Mouse (Mus musculus): ENCODE measurements around the gene Ranbp17. TPM values are rescaled to one million over a fixed set of nuclear protein-coding genes. Genes with fewer than 3 reads are reported as not detected.

Ranbp17 gene
- total RNA-seq, 1 experiment from 2014 or later = not detected

DNA sequence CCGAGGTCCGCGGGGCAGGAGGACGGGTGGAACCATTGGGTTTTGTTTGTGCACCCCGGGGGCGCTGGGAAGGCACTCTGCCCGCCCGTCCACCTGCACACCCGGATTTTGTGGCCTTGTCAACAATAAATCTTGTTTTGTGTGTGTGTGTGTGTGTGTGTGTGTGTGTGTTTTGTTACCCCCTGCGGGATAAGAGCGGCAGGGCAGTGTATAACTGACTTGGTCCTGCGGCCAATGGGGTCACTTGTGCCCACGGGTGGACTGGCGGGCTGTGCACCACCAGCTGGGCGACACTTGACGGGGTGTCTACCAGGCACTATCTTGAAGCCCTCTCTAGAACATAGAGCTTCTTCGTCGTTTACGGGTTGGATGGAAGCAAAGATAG lies 311.9 kb downstream of the Ranbp17 start:
- no peak for ATAC-seq (ENCODE audit: extremely low read depth, insufficient number of reproducible peaks, low FRiP score, poor library complexity, severe bottlenecking)

DNA sequence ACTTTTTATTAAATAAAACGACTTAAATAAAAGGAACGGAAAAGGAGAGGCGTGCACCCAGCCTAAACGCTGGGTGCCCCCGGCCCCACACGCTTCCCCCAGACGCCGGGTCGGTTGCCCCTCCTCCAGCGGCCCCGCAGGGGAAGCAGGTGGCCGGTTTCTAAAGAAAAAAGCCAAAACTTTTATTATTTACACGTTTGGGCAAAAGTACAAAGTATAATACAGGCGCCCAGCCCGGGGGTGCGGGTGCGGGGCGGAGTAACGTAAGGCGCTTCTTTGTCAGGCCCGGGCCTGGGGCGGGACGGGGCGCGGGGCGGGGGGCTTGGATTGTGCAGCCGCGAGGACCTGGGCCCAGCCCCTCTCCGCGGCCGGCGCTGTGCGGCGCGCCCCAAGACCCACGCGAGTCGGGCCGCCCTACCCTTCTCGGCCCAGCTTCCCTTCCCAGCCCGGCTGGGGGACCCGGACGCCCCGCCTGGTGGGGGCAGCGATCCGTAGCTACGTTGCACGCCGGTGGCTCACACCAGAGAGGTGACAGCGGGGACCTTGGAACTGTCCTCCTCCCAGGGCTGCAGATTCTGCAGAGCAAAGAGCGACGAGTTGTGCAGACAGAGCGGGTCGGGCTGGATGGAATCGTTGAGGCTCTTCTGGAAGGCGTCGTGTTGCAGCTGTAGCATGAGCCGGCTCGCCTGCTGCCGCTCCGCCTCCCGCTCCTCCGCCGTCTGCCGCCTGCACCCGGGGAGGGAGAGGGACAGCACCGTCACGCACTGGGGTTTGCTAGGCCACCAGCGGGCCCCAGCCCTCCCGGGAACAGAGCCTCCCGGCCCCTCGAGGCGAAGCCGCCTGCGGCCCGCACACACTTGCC lies 312.6 kb downstream of the Ranbp17 start:
- ATAC-seq (ENCODE audit: extremely low read depth, insufficient number of reproducible peaks, low FRiP score, poor library complexity, severe bottlenecking) = no peak

DNA sequence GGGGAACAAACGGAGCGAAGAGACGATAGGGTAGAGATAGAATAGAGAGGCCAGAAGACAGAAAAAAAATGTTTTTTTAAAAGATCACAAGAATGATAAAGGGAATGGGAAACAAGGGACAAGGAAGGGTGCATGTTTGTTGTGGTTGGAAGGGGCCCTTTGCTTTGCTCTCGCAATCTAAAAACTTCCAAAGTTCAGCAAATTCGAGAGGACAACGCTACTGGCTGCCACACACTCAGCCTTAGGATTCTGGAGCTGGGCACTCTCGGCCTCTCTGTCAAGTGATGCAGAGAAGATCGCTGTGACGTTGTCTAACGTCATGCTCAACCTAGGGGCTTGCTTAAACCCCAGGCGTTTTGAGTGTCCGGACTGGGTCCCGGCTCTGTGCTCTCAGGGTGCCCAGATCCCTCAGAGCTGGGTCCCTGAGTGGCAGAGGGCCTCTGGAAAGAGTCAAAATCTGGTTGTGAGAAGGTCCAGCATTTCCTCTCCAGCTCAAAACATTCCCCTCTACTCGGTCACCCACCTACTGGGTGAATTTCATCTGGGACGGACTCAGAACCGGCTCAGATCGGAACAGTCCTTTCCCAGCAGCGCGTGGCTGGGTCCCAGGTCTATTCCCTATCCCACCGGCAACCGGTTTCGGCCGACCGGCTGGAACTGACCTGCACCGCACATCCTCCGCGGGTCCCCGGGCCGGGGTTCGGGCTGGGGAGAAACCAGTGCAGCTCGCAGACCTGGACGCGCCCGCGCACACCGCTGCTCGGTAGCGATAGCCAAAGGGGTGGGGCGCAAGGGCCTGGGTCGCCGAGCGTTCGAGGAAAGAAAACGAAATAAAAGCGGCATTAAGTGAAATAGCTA lies 313.4 kb downstream of the Ranbp17 start:
- no peak for ATAC-seq (ENCODE audit: extremely low read depth, insufficient number of reproducible peaks, low FRiP score, poor library complexity, severe bottlenecking)

DNA sequence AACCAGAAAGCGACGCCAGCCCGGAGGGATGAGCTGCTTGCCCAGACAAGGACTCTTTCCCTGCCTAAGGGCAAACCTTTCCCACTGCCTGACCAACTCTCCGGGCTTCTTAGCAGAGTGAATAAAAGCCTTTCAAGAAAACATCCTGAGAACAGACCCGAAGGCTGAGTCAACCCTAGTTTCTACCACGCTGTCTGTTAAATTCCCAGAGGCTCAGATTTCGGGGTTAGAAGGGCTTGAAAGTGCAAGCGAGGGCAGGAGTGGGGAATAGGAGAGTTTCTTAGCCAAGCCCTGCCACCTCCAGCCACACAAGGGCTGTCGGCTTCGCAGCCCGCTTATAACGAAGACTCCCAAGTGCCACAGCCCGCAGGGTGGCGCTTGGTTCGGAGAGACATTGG lies 314.4 kb downstream of the Ranbp17 start:
- ATAC-seq (ENCODE audit: extremely low read depth, insufficient number of reproducible peaks, low FRiP score, poor library complexity, severe bottlenecking) = no peak

DNA sequence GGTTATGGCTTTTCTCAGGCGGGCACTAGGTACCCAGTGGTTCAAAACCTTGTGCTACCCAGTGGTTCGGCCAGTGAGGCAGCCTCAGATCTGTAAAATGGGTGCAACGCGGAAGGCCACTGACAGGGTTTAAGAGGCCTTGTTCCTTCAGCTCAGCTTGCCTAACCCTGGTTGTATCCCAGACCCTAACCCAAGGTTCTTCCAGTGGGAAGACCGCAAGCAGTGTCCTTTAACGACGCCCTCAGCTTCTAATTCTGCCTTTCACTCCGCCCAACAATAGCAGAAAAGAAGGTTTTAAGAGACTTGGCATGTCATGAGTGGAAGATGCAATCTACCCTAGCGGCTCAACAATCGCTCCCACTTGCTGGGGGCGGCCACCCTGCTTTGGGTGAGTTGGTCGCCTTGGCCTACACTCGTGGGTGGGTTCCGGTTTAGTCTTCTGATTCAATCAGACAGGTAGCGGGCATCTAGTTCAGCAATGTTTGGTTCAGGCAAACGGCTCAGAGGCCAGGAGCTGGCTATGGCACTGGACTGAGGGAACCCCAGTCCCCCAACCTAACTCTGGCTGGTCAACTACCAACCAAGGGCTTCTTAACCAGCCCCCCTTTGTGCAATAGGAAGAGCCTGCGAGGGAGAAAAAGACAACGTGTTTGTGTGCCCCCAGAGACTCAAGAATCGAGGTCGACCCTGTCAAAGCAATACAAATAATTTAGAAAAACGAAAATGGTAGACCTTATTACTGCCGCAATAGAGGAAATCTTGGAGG lies 315.0 kb downstream of the Ranbp17 start:
- ATAC-seq (ENCODE audit: extremely low read depth, insufficient number of reproducible peaks, low FRiP score, poor library complexity, severe bottlenecking) = no peak

DNA sequence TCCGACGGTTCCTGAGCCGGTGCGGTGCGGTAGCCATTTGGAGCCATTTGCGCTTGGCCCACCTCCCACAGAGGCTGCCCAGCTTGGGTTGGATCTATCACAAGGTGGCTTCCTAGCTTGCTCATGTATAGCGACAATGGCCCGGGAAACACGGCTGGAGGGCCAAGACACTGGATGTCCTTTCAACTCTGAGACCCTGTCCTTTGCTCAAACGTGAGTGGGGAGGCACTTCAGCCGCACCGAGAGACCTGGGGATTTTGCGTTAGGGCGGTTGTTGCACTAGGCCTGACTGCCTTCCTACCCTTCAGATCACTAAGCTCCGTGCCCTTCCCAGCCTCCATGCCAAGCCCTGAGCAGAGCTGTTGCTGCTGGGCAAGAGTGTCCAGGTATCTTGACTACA lies 315.9 kb downstream of the Ranbp17 start:
- ATAC-seq (ENCODE audit: extremely low read depth, insufficient number of reproducible peaks, low FRiP score, poor library complexity, severe bottlenecking) = no peak

DNA sequence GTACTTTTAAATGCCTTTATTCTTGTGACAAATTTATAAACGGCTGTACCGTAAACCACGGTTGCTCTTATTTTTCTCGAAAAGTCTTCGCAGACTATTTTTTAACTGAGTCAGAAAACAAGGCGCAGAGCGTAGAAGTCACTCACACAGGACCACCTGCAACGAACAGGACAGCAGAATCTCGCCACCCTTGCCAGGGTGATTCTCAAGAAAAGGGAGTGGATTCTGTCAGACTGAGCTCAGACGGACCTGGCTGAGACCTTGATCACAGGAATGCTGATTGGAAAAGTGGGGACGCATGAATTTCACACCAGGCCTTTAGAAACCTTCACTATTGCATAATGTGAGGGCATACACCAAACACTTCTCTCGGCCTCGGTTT lies 316.4 kb downstream of the Ranbp17 start:
- ATAC-seq (ENCODE audit: extremely low read depth, insufficient number of reproducible peaks, low FRiP score, poor library complexity, severe bottlenecking) = no peak

DNA sequence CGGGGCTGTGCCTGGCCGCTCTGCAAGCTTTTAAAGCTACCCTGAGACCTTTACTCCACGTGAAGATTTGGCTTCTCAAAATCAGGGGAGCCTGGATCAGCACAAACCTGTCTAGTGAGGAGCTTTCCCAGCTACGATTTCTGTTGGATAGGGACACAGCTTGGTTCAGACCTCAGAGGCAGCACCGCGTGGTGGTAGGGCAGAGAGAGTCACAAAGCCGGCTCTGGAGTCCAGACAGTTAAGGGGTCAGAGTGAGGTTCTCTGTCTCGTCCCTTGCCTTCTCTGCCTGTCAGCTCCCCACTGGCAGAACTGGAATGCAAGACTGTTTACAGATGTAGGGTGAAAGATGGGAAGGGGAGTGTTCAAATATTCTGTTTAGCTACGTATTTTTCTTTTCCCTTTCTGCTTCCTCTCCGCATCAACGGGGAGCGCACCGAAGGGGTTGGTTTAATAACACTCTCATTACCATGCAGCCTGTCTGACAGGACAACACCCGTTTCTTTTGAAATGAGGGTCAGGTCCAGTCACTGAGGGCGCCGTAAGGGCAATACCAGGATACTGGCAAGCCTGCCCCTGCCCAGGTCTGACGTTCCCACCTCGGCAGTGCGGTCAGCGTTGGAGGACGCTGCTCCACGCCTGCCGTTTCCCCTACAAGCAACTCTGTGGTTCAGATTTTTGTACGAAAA lies 317.0 kb downstream of the Ranbp17 start:
- ATAC-seq (ENCODE audit: extremely low read depth, insufficient number of reproducible peaks, low FRiP score, poor library complexity, severe bottlenecking) = no peak

DNA sequence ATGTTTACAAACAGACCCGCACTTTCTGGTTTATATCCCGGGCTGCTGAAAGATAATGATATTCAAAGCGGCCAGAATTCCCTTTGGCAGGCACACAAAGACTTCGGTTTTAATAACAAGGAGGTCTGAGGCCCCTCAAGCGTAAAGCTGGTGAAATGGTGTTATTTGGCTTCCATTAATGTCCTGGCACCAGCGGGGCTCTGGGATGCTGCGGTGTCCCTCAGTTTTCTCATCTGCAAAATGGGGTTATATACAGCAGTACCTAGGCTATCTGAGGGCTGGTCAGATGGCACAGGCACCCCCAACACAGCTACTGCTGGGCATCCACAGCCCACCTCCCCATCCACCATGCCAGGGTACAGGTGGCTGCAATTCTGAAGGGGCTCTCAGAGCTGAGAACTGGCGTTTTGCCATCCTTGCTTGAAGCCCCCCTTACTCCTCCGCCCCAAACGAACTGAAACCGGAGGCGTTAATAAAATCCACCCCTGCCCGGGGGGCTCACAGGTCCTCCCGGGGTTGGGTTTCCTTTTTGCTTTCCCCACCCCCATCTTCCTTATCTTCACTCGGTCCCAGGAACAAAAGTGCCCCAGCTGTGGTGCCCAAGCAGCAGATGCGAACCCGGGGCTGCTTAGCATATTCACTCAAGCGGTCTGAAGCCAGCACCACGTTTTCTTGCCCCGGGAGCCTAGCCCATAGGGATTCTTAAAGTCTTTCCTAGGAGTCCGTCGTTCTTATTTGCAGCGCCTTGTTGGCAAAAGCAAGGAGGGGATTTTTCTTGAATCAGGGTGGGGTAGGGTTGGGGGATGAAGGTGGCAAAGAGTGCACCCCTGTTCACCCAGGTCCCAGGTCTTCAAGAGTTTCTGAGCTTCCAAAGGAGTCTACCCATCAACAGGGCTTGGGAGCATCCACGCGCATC lies 317.8 kb downstream of the Ranbp17 start:
- ATAC-seq (ENCODE audit: extremely low read depth, insufficient number of reproducible peaks, low FRiP score, poor library complexity, severe bottlenecking) = no peak

DNA sequence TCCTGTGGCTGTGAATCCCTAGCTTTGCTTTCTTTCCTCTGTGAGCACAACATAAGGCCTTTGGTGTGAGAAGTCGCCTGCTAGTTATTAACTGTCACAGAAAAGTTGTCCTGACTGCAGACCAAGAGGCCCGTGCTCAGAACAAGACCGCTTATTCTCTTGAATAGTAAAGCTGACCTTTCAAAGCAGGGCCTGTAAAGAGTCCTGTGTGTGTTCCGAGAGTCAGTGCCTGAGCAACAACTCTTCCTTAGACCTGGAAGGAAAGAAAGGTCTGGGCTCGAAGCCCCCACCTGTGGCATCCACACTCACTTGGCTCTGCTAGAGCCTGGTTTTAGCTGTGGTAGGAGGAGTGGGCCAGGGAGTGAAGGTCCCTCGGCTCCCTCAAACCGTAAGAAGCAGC lies 318.5 kb downstream of the Ranbp17 start:
- no peak for ATAC-seq (ENCODE audit: extremely low read depth, insufficient number of reproducible peaks, low FRiP score, poor library complexity, severe bottlenecking)

DNA sequence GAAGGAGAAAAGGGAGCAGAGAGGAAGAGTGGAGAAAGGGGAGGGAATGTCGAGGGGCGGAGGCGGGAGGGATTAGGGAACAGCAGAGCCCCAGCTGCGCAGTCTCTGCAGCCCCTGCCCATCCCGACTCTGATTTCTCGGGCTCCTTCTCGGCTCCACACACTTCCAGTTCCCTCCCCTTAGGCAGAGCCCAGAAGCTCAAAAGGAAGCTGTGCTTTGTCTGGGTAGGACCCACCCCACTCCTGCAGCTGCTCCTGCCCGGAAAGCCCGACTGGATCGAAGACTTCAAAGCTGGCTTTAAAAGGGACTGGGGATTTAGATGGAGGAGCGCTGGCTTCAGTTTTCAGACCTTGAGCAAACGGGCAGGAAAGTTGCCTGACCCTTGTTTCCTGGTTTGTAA lies 319.9 kb downstream of the Ranbp17 start:
- ATAC-seq (ENCODE audit: extremely low read depth, insufficient number of reproducible peaks, low FRiP score, poor library complexity, severe bottlenecking) = no peak

DNA sequence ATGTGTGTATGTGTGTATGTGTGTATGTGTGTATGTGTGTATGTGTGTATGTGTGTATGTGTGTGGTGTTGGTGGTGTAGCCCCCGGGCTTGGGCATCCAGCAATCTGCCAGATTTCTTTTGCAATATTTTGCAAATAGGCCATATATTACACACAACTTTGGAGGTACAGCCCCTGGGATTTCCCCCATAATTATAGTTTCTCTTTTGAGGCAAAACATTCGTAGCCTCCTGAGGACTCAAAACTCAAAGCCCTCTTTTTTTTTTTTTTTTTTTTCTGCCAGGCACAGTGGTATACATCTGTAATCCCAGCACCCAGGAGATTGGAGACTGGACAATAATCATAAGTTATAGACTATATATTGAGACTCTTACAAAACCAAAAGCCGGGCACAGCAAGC lies 331.7 kb downstream of the Ranbp17 start:
- ATAC-seq (ENCODE audit: extremely low read depth, insufficient number of reproducible peaks, low FRiP score, poor library complexity, severe bottlenecking) = no peak

DNA sequence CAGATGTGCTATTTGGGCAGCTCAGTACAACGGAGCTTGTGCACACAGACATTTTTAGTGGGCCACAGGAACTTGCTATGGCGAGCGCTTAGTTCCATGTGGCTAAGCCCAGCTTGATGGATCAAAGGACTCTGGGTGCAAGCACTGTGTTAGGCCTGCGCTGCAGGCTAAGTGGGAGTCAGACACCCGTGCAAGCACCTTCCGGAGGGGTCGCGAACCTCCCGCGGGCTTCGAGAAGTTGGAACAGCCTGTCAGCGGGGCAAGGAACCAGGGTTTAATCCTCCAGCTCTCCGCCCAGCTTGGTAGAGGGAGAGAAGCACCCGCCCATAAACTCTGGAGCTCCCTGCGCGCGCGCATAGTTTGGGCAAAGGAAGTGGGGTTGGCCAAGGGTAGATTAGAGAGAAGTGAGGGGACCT lies 332.8 kb downstream of the Ranbp17 start:
- no peak for ATAC-seq (ENCODE audit: extremely low read depth, insufficient number of reproducible peaks, low FRiP score, poor library complexity, severe bottlenecking)

DNA sequence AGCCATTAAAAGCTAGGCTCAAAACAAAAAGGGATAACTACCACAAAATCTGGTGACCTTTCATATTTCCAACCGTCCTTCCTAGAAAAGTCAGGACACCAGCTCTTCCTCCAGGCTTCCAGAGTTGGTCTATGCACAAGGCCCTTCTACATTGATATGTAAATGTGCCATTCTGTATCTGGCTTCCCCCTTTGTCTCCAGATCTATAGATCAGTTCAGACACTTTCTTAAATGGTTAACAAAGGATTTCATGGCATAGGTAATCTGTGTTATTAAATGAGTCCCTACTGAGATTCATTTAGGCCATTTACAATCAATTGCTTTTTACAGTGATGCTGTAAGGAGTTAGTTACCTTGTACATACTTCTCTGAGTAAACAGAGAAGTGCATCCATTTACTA lies 333.7 kb downstream of the Ranbp17 start:
- ATAC-seq (ENCODE audit: extremely low read depth, insufficient number of reproducible peaks, low FRiP score, poor library complexity, severe bottlenecking) = no peak

DNA sequence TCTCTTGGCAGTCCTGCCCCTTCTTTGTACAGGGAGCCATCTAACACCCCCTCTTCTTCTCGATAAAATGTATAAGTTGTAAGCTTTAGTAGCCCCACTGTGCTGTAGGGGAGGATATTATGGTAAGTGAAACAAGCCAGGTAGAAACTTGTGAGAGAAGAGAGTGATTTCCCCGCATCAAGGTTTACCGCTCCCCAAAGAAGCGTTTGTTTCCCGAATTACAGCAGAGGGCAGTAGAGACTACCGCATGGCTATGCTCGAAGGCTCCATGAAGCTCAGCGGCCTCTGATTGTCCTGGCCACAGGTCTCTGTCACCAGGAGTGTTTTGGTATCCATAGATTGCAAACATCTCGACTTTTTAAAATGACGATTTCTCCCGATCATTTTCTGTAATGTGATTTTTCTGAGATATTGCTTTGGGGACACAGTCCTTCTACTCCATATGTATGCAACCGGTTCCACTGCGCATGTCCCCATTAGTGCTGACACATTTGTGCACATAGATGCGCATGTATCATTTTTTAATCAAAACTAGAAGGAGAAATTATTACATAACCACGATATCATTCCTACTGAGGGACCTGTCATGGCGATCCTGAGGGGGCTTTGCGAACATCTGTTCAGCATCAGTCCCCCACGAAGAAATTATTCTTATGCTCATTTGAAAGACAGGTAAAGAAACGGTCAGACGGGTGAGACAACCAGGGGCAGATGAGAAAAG lies 336.9 kb downstream of the Ranbp17 start:
- 0 out of 2 replicates have a peak, but pooled peaks have one; percentile 30 for ATAC-seq (ENCODE audit: extremely low read depth, insufficient number of reproducible peaks, low FRiP score, poor library complexity, severe bottlenecking)

DNA sequence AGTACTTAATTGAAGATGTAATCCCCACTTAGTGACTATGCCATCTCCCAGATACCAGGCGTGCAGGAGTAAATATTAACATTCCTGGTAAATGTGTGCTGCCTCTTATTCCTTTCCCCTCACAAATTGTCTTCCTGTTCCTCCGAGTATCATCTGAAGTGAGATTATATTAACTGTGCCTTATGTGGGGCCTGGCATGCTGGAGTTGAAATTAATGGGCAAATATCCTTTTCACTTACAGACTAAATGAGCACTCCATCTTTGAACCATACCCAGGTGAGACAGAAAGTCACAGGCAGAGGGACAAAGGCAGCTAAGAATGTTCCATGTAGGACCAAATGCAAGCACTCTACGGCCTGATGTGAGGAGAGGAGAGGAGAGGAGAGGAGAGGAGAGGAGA lies 337.8 kb downstream of the Ranbp17 start:
- ATAC-seq (ENCODE audit: extremely low read depth, insufficient number of reproducible peaks, low FRiP score, poor library complexity, severe bottlenecking) = no peak

DNA sequence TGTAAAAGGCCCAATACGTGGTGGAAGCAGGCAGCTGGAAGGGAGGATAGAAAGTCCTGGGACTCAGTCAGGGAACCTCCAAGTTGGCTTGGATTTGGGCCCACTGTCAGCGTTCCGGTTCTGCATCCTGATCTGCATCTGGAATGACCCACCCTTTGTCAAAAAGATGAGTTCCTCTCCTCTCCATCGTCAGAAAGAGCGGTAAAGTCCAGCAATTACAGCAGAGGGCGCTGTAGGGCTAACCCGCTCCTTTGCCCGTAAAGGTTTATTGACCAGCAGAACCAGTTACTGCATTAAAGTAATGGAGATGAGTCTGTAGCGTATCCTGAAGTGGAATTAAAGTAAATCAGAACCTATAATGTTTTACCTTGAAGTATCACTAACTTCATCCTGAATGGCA lies 343.1 kb downstream of the Ranbp17 start:
- 0 out of 2 replicates have a peak, but pooled peaks have one; percentile 48 for ATAC-seq (ENCODE audit: extremely low read depth, insufficient number of reproducible peaks, low FRiP score, poor library complexity, severe bottlenecking)

Data from neutrophil, adult 5-6 weeks (primary cell).